Mouse (Mus musculus): ENCODE results near the gene Card10. TPM values are rescaled to one million over a fixed set of nuclear protein-coding genes. Genes with fewer than 3 reads are reported as not detected.

Card10 gene
- polyA plus RNA-seq, 1 experiment from 2014 or later = 6.3 TPM

GRCm38 (mm10) chr15:78772856-78773255, 30.0 kb downstream of the Card10 start:
- Histone ChIP-seq H3K27me3 (ENCODE audit: control insufficient read depth, insufficient read depth, low read length) (no peaks in the 10 kb centered on the region), H3K4me1 (ENCODE audit: control insufficient read depth, insufficient read depth, low read length) (no peaks in the 10 kb centered on the region; the same call in 1 of the 2 replicates), H3K4me3 (ENCODE audit: low read length) (peak overlapping the region; percentile 35), H3K27ac (ENCODE audit: low read length) (peak overlapping the region; percentile 68), H3K4me2 (ENCODE audit: low read depth, low read length) (peak overlapping the region; percentile 56), H3K36me3 (ENCODE audit: control insufficient read depth, insufficient read depth) (peaks cover 21% of the 10 kb centered on the region), H3K9me3 (replicated peaks; ENCODE audit: control insufficient read depth, low read length) (peaks cover 7% of the 10 kb centered on the region; the same call in 1 of the 2 replicates), H3K9ac (ENCODE audit: low read length) (peak overlapping the region; percentile 38)
- WGBS = 33% methylated on average over 14 of the region's 14 CpGs
- ATAC-seq (replicated peaks; ENCODE audit: extremely low read depth, insufficient read depth, low FRiP score) = no peak

GRCm38 (mm10) chr15:78772368-78772763, 30.5 kb downstream of the Card10 start:
- WGBS = 41% methylated on average over 4 of the region's 4 CpGs
- peak overlapping the region; percentile 68 for H3K27ac ChIP-seq (ENCODE audit: low read length)

GRCm38 (mm10) chr15:78771531-78772367, 31.1 kb downstream of the Card10 start:
- Histone ChIP-seq H3K36me3 (ENCODE audit: control insufficient read depth, insufficient read depth) (peaks cover 17% of the 10 kb centered on the region), H3K27me3 (ENCODE audit: control insufficient read depth, insufficient read depth, low read length) (no peaks in the 10 kb centered on the region), H3K9ac (ENCODE audit: low read length) (peak overlapping the region; percentile 38), H3K9me3 (replicated peaks; ENCODE audit: control insufficient read depth, low read length) (peaks cover 7% of the 10 kb centered on the region; the same call in 1 of the 2 replicates), H3K27ac (ENCODE audit: low read length) (peak overlapping the region; percentile 68), H3K4me3 (ENCODE audit: low read length) (peak overlapping the region; percentile 35), H3K4me1 (ENCODE audit: control insufficient read depth, insufficient read depth, low read length) (no peaks in the 10 kb centered on the region; the same call in 1 of the 2 replicates), H3K4me2 (ENCODE audit: low read depth, low read length) (peak overlapping the region; percentile 56)
- WGBS = 48% methylated on average over 19 of the region's 19 CpGs
- ATAC-seq (replicated peaks; ENCODE audit: extremely low read depth, insufficient read depth, low FRiP score) = peak; percentile 35; the same call in 1 of the 2 replicates

More at GRCm38 (mm10) chr15:78772368-78772763, 30.5 kb downstream of the Card10 start:
- peak overlapping the region; percentile 56 for H3K4me2 ChIP-seq (ENCODE audit: low read depth, low read length)
- peaks cover 19% of the 10 kb centered on the region for H3K36me3 ChIP-seq (ENCODE audit: control insufficient read depth, insufficient read depth)
- peaks cover 7% of the 10 kb centered on the region; the same call in 1 of the 2 replicates for H3K9me3 ChIP-seq (replicated peaks; ENCODE audit: control insufficient read depth, low read length)
- no peaks in the 10 kb centered on the region; the same call in 1 of the 2 replicates for H3K4me1 ChIP-seq (ENCODE audit: control insufficient read depth, insufficient read depth, low read length)
- no peaks in the 10 kb centered on the region for H3K27me3 ChIP-seq (ENCODE audit: control insufficient read depth, insufficient read depth, low read length)
- peak overlapping the region; percentile 38 for H3K9ac ChIP-seq (ENCODE audit: low read length)
- H3K4me3 ChIP-seq (ENCODE audit: low read length) = peak overlapping the region; percentile 35
- peak; percentile 63 for ATAC-seq (replicated peaks; ENCODE audit: extremely low read depth, insufficient read depth, low FRiP score)

- 55% methylated on average over 5 of the region's 5 CpGs for WGBS
- no peak for ATAC-seq (replicated peaks; ENCODE audit: extremely low read depth, insufficient read depth, low FRiP score)
- no peak overlapping the region; the same call in 1 of the 2 replicates for H3K9ac ChIP-seq (ENCODE audit: low read length)
- H3K36me3 ChIP-seq (ENCODE audit: control insufficient read depth, insufficient read depth) = peaks cover 12% of the 10 kb centered on the region
- peak overlapping the region; percentile 35 for H3K4me3 ChIP-seq (ENCODE audit: low read length)
- H3K9me3 ChIP-seq (replicated peaks; ENCODE audit: control insufficient read depth, low read length) = peaks cover 7% of the 10 kb centered on the region; the same call in 1 of the 2 replicates
- H3K27ac ChIP-seq (ENCODE audit: low read length) = peak overlapping the region; percentile 68
- peak overlapping the region; percentile 56 for H3K4me2 ChIP-seq (ENCODE audit: low read depth, low read length)
- no peaks in the 10 kb centered on the region; the same call in 1 of the 2 replicates for H3K4me1 ChIP-seq (ENCODE audit: control insufficient read depth, insufficient read depth, low read length)
- no peaks in the 10 kb centered on the region for H3K27me3 ChIP-seq (ENCODE audit: control insufficient read depth, insufficient read depth, low read length)
These were observed 31.9 kb downstream of the Card10 start for GRCm38 (mm10) chr15:78770983-78771355.

GRCm38 (mm10) chr15:78770234-78770982, 32.4 kb downstream of the Card10 start:
- Histone ChIP-seq H3K4me2 (ENCODE audit: low read depth, low read length) (peak overlapping the region; percentile 56), H3K4me1 (ENCODE audit: control insufficient read depth, insufficient read depth, low read length) (no peaks in the 10 kb centered on the region; the same call in 1 of the 2 replicates), H3K27ac (ENCODE audit: low read length) (peak overlapping the region; percentile 34; the same call in 1 of the 2 replicates), H3K36me3 (ENCODE audit: control insufficient read depth, insufficient read depth) (peaks cover 8% of the 10 kb centered on the region), H3K27me3 (ENCODE audit: control insufficient read depth, insufficient read depth, low read length) (no peaks in the 10 kb centered on the region), H3K9me3 (replicated peaks; ENCODE audit: control insufficient read depth, low read length) (peaks cover 7% of the 10 kb centered on the region; the same call in 1 of the 2 replicates), H3K4me3 (ENCODE audit: low read length) (peak overlapping the region; percentile 35), H3K9ac (ENCODE audit: low read length) (no peak overlapping the region)
- WGBS = 60% methylated on average over 9 of the region's 9 CpGs
- no peak for ATAC-seq (replicated peaks; ENCODE audit: extremely low read depth, insufficient read depth, low FRiP score)

- H3K27me3 ChIP-seq (ENCODE audit: control insufficient read depth, insufficient read depth, low read length) = no peaks in the 10 kb centered on the region
- no peaks in the 10 kb centered on the region; the same call in 1 of the 2 replicates for H3K4me1 ChIP-seq (ENCODE audit: control insufficient read depth, insufficient read depth, low read length)
These were observed 33.8 kb downstream of the Card10 start for GRCm38 (mm10) chr15:78769064-78769463.

GRCm38 (mm10) chr15:78763704-78764103, 39.1 kb downstream of the Card10 start:
- no peaks in the 10 kb centered on the region for H3K27me3 ChIP-seq (ENCODE audit: control insufficient read depth, insufficient read depth, low read length)
- no peaks in the 10 kb centered on the region; the same call in 1 of the 2 replicates for H3K9me3 ChIP-seq (replicated peaks; ENCODE audit: control insufficient read depth, low read length)
- H3K4me3 ChIP-seq (ENCODE audit: low read length) = no peak overlapping the region
- H3K27ac ChIP-seq (ENCODE audit: low read length) = no peak overlapping the region
- no peaks in the 10 kb centered on the region for H3K36me3 ChIP-seq (ENCODE audit: control insufficient read depth, insufficient read depth)
- H3K9ac ChIP-seq (ENCODE audit: low read length) = no peak overlapping the region
- WGBS = 72% methylated on average over 5 of the region's 5 CpGs
- ATAC-seq (replicated peaks; ENCODE audit: extremely low read depth, insufficient read depth, low FRiP score) = no peak
- H3K4me1 ChIP-seq (ENCODE audit: control insufficient read depth, insufficient read depth, low read length) = no peaks in the 10 kb centered on the region
- H3K4me2 ChIP-seq (ENCODE audit: low read depth, low read length) = no peak overlapping the region

More at GRCm38 (mm10) chr15:78769064-78769463, 33.8 kb downstream of the Card10 start:
- Histone ChIP-seq H3K27ac (ENCODE audit: low read length) (no peak overlapping the region), H3K9me3 (replicated peaks; ENCODE audit: control insufficient read depth, low read length) (peaks cover 7% of the 10 kb centered on the region; the same call in 1 of the 2 replicates), H3K4me2 (ENCODE audit: low read depth, low read length) (no peak overlapping the region), H3K4me3 (ENCODE audit: low read length) (no peak overlapping the region), H3K36me3 (ENCODE audit: control insufficient read depth, insufficient read depth) (peaks cover 4% of the 10 kb centered on the region; the same call in 1 of the 2 replicates), H3K9ac (ENCODE audit: low read length) (no peak overlapping the region)
- ATAC-seq (replicated peaks; ENCODE audit: extremely low read depth, insufficient read depth, low FRiP score) = no peak
- WGBS = 88% methylated on average over 4 of the region's 4 CpGs

GRCm38 (mm10) chr15:78763210-78763609, 39.6 kb downstream of the Card10 start:
- Histone ChIP-seq H3K4me2 (ENCODE audit: low read depth, low read length) (no peak overlapping the region), H3K4me1 (ENCODE audit: control insufficient read depth, insufficient read depth, low read length) (no peaks in the 10 kb centered on the region), H3K27me3 (ENCODE audit: control insufficient read depth, insufficient read depth, low read length) (no peaks in the 10 kb centered on the region), H3K36me3 (ENCODE audit: control insufficient read depth, insufficient read depth) (no peaks in the 10 kb centered on the region), H3K4me3 (ENCODE audit: low read length) (no peak overlapping the region), H3K9me3 (replicated peaks; ENCODE audit: control insufficient read depth, low read length) (no peaks in the 10 kb centered on the region), H3K27ac (ENCODE audit: low read length) (no peak overlapping the region), H3K9ac (ENCODE audit: low read length) (no peak overlapping the region)
- 33% methylated on average over 7 of the region's 10 CpGs for WGBS
- no peak for ATAC-seq (replicated peaks; ENCODE audit: extremely low read depth, insufficient read depth, low FRiP score)

Measured in heart, embryonic 16.5 days (tissue).